Mouse (Mus musculus): ENCODE measurements around the gene Dennd1a. TPM values are rescaled to one million over a fixed set of nuclear protein-coding genes. Genes with fewer than 3 reads are reported as not detected.

Gene Dennd1a
- total RNA-seq, 2 experiments from 2014 or later, result 71.8 to 85.8 TPM

DNA sequence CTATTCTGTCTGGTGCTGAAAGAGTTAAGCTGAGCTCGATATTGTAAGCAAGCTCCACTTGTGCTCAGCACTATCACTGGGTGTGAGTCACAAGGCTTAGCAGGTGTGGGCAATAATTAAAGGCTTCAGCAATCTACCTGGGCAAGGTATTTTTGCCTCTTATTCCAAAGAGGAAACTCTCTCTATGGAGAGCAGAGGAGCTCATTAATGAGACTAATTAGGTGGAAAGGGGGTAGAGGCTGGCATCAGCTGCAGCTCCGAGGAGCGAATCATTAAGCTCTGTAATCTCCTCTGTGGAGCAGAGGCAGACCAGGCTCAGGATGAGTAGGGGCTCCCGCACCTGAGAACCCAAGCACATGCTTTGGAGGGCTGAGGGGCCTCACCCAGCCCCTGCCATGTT is 407.5 kb downstream of the Dennd1a start:
- no peak for DNase-seq

DNA sequence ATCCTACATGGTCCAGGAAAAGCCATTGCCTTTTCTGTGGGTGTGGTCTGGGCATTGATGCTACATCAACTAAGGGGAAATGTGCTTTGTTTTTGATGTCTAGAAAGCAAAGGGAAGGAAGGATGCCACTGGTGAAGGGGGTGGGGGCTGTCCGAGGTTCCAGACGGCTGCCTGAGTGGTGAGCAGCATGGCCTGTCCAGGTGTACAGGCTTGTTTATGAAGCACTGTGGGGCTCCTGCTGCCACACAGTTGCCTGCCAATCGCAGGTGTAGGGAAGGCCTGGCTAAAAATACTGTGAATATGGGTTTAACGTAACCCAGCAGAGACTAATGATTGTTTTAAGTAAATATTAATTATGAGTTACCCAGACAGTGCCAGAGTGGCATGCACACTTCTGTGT is 414.4 kb downstream of the Dennd1a start:
- no peak for DNase-seq

DNA sequence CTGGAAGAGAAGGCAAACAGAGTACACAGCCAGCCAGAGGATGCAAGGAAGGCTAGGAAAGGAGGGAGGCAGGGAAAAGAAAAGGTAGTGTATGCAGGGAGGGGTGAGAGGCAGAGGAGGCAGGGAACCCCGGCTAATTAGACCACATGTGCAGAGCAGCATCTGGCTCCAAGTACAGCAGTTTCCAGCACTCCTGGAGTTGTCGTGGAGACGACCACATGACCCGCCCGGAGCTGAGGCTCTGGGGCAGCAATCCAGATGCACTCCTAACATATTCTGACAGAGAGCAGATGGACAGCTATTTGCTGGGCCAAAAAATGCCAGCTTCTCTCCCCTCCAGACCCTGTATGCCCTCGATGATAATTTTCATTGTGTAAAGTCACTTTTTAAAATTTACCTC is 417.6 kb downstream of the Dennd1a start:
- no peak for DNase-seq

DNA sequence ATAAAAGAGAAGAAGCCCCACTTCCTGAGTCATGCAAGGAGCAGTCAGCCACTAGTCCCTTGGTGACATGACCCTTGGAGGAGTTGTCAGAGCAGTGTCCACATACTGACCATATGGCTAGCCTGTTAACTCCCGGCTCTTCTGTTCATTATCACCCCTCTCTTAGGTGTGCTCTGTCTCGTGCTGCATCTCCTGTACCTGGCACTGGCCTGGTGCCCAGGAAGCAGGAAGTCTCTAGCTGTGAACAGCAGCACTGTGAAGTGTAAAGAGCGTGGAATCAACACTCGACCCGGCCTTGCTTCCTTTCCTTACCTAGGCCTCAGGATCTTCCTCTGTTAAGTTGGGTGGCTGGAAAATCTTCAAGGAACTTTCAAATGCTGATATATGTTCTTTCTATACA is 419.8 kb downstream of the Dennd1a start:
- no peak for DNase-seq

DNA sequence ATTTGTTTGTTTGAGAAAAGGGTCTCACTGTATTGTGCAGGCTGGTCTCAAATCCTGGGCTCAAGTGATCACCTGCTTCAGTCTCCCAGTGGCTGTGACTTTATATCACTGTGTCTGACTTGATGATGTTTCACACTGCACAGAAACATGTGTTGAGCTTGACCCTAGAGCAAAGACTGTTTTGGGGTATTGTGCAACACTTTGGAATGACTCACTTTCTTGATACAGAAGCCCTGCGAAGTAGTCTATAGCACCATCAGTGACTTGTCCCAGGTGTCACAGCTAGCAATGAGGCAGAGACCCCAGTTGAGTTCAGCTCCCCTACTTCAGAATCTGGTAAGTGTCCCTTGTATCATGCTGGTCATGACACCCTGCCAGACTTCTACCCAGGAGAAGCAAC is 429.7 kb downstream of the Dennd1a start:
- no peak for DNase-seq

DNA sequence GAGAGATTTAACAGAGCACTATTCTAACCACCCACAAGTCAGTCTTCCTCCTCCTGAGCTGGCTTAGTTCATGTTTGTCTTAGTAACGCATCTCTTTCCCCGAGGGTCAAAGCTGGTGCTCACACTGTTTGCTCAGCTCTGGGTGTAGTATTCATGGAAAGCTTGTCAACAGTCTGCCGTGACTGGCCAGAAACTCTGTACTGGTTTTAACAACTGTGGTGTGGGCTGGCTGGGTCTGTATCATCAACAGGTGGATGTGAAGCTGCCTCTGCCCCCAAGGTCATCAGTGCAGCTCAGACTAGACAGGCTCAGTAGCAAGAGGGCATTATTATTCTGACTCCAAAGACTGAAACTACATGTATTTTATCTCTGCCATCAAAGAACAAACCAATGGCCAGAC is 430.2 kb downstream of the Dennd1a start:
- no peak for DNase-seq

DNA sequence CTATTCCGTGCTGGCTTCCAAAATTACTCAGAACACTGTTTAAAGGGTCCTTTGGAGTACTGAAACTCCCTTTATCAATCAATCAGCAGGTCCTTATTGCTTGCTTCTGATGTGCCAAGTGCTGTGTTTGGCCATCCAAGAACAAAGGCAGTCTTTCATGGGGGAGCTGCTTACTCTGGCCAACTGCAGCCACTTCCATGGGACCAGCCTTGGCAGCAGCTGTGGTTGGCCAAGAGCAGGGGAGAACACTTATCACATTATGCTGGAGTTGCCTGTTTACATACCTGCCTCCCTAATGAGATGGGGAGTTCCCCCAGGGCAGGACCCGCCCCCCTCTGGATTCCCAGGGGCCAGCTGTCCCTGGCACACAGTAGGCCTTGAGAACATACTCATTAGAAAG is 432.0 kb downstream of the Dennd1a start:
- DNase-seq, result peak; percentile 31 to 37

DNA sequence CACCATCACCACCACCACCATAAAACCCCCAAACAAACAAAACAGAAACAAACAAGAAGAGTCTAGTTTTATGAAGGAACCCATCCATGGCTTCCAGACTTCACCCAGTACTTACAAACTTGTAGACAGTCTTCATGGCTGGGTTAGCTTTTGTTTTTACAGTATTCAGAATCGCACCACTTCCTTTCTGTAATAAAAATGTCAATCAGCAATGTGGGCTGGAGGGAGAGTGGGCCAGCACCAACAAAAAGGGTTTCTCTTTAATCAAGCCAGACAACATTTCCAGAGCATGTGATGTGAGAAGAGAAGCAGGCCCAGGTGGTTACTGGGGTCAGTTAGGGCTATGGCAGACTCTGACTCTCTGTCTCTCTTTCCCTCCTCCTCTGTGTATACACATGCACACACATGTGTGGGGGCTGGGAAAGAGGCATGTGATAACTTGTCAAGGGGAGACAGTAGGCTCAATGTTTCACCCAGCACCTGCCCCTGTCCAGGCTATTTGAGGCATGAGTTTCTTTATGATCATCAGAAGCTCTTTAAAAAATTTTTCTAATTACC is 433.2 kb downstream of the Dennd1a start:
- DNase-seq, result no peak

DNA sequence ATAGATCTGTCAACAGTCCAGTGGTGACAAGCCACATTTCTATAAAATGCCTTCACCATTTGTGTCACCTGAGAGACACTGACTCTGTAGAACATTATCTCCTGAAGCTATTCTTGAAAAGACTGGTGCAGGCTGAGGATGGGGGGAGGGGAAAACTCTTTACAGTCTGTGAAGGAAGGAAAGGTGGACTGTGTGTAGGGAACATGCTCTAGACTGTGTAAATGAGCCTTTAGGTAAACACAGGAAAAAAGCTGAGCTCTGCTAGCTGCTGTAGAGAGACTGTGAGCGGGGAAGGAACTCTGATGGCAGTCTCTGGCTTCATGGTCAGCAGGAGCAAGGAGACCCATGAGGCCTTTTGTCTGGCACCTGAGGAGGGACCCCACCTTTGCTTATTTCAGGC is 436.6 kb downstream of the Dennd1a start:
- DNase-seq, result no peak

DNA sequence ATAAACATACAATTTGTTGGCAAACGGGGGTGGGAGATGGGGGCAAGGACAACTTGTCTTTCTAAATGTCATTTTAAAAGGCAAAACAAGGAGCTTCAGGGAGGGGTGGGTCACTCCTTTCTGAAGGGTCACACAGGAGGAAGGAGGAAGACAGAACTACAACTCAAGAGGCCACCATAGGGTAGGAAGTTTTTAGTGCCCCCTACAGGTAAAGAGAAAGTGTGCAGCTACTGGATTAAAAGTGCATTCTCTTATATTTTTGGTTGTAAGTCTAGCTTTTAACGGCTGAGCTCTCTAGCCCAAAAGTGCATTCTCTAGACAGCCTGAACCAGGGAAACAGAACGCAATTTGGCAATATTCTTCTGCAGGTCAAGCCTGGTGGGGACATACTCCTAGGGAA is 437.8 kb downstream of the Dennd1a start:
- no peak for DNase-seq

DNA sequence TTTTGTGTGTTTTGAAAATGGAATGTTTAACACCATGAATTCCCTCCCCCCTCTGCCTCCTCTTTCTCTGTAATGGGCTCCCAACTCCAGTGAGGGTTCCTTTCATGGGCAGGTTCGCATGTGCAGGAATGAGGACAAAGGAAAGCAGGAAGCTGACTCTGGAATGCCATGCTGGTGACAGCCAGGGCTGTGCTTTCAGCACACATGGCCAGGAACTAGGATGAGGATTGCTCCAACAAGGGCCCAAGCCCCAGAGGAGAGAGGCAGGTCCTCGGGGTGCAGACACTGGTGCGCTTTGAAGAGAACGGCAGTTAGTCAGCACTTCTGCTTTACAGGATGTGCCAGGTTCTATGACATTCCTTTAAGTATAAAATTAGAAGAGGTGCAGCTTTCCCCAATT is 444.5 kb downstream of the Dennd1a start:
- no peak for DNase-seq

DNA sequence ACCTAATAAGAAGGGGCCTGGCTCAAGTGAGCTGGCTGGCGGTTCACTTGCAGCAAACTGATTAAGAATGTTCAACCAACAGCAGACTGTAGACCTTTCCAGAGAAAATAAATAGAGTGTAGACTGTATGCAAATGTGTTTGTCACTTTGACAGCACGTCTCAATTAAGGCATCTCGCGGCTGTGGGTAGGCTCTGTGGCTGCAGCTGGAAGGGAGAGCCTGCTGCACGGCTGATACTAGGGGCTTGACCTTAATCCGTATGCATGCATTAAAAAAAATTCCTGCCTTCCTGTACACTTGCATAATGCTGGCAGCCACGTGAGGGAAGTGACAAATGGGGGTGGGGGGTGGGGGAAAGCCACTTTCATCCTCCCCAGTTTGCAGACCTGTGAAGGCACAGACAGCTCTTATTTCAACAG is 445.0 kb downstream of the Dennd1a start:
- no peak for DNase-seq

DNA sequence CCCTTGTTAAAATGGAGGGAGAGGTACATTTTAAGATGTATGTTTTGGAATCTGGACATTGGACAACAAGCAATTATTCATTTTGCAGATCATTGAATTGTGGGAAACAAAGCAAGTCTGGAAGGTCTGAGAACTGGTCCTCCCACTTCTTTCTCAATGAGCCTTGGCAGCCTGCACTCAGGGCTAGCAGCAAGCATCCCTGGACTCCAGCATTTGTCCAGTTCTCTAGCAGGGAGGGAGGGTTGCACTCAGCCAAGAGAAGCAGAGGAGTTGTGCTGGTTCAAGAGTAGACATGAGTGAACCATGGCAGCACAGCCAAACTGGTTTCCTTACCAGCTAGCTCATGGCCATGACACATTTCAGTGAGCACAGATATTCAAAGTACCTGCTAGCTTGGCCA is 447.3 kb downstream of the Dennd1a start:
- DNase-seq, result no peak

DNA sequence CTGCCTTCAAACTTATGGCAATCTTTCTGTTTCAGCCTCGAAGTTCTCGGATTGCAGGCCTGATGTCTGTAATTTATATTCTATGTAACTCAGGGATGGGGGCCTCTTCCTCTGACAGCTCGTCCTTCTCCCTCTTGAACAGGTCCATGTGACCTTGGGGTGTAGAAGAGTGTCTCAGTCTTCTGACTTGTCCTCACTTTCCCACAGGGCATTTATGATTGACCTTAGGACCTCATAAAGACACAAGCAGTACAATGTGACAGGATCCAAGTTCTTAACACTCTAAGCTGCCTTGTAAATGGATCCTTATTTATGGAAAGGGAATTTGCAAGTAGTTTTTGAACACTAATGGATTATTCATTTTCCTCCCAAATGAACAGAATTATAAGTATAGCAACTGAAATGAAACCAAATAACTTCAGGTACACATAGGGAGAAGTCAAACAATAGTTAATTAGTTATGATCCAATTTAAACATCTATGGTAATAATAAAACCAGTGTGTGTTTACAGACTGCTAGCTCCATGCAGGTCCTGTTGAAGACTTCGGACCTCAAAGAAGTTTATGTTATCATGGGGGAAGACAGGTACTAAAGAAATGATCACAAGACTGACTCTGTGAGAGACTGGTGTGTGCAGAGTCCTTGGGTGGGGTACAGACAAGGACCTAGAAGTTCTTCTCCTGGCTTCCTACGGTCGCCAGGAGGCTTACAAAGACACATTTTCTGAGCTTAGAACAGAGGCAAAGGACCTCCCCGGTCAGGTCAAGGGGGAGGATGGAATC is 448.8 kb downstream of the Dennd1a start:
- DNase-seq, result no peak

DNA sequence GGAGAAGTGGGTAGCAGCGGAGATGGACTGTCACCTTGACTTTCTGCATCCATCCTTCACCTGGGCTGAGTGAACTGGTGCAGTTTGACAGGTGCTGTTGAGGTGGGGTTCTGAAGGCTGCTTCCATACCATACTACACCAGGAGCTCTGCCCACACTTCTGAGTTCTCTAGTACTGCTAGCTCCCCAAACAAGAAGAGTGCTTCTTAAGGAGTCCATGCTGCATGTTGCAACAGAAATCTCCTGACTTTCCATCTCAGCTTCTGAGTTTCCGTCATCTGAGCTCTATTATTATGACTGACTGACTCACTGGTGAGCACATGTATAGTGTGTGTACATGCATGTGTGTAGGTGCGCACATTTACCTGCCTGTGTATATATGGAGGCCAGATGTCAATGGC is 449.6 kb downstream of the Dennd1a start:
- no peak for DNase-seq

DNA sequence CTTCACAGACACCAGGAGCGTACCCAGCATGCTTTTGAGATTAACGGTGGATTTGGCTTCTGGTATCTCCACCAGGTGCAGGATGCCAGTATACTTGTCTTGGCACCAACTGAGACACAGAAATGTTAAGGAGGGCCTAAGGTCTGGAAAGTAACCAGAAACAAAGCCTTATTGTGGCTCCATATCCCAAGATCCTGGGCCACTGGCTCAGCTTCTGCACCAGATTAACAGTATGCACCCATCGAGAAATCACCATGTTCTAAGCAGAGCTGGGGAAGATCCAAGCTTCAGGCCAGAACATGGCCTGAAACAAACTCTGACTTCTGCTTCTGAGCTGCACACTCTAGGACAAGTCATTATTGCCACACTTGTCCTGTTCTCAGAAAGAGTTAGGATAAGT is 450.3 kb downstream of the Dennd1a start:
- DNase-seq, result no peak

DNA sequence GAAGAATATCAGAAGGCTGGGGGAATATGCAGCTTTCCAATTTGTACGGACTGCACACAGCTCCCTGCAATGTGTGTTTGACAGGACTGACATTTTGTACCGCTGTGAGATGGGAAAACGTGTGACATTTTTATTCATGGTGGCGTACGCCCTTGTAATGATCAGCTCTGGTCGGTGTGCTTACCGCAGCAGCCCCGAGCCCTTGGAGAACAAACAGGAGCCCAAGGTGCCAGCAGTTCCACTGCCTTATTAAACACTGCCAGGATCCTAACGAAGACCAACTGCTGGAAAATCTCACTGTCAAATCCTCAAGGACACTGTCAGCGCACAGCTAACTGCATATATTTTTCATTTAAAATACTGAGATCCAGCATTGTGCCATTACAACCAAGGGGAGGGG is 454.9 kb downstream of the Dennd1a start:
- no peak for DNase-seq

DNA sequence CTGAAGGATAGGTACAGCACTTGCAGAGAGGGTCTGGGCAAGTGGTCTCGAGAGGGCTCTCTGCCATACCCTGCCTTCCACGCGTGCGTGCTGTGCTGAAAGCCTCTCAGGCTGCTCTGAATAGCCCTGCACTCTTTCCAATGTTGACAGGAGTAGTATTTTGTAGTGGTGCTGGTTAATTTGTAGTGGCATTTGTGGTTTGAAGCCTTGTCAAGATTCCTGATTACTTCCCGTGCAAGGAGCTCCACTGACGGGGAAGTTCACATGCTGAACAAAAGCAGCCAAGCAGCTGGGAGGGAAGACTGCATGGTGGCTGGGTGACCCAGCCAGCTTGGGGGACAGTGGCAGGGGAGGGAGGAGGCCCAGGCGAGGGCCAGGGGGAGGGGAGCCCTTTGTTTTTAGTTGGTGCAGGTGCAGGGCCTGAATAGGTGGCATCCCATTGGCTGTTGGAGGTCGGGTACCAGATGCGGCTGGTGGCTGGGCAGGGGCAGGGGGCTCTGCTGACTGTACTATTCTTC is 457.4 kb downstream of the Dennd1a start:
- DNase-seq, result no peak

DNA sequence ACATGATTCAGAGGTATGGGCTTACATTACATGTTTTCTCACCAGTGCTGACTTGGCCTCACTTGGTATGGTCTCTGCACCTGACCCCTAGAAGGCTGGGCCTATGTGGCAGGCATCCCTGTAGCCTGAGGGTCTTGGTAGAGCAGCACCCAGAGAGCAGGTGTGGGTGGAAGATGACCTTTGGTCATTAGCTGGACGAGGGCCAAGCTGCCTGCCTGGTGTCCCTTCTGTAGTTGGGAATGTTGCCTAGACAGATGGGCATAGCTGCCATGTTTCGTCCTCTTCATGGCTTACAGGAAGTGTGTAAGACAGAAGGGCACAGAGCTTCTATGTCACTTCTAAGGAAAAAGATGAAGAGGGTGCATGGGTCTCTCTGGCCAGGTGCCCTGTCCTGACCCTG is 463.4 kb downstream of the Dennd1a start:
- DNase-seq, result no peak

DNA sequence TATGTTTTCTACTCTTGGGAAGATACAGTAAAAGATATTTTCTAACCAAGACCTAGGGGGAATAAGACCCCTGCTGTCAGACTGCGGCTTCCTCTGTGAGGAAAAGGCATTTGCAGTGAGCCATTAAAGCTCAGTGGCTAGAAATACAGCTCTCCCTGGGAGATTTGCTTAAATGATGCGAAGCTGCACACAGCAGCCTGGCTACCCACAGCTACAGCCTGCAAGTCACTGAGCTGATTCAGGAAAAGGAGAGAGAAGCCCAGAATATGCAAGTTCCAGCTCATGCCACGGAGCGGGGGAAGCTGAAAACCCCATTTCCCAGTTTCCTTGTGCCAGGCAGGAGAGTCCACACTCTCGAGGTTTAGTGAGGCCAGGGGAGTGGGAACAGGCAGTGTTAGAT is 465.1 kb downstream of the Dennd1a start:
- DNase-seq, result no peak

DNA sequence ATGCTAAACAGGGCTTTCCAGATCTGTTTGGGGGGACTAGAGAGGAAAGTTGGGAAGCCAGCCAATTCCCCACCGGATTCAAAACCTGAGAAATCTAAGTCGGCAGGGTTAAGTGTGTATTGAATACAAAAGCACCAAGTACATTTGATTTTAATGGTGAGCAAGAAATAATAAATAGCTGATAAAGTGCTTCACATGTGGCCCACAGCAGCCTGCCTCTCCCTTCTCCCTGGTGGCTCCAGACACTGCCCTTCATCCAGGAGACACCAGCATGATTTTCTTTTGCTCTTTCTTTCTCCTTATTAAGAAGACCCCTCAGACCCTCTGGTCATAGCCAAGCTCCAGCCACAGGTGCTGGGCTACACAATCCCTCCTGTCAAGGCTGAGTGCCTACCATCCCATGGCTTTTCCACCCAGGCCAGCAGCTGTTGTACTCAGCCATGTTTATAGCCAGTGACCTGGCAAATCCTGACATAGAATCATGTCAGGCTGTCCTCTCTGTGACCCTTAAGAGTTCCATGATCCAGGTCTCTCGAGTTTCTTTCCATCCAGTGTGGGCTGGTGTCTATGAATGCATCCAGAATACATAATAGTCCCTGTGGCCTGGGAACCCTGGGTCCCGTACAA is 467.6 kb downstream of the Dennd1a start:
- no peak for DNase-seq

DNA sequence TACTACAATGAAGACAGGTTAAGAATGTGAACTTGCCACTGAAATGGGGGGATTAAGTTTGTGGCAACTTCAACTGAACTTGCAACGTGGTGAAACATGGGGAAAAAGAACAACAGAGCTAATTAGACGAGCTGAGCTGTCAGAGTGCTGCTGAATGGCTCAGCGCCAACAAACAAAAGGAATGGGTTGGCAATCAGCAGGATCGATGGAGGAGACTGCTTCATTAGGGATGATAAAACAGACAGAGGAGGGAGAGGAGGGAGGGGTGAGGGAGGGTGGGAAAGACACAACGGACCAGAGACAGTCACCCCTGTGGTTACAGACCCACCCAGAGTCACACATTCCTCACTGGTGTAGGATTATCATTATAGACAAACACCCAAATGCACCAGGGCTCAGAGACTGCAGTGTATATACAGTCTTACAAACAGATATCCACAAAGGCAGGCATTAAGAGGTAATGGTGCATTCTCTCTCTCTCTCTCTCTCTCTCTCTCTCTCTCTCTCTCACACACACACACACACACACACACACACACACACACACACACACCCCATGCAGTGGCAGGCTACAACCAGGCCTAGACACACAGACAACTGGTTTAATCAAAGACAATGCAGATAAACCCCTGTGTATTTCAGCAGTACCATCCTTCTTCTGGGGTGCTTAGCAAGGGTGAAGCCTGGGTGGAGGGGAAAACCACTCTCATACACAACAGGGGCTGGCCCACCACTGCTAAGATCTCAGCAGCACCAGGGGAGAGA is 468.2 kb downstream of the Dennd1a start:
- peak; percentile 42 to 49 for DNase-seq

DNA sequence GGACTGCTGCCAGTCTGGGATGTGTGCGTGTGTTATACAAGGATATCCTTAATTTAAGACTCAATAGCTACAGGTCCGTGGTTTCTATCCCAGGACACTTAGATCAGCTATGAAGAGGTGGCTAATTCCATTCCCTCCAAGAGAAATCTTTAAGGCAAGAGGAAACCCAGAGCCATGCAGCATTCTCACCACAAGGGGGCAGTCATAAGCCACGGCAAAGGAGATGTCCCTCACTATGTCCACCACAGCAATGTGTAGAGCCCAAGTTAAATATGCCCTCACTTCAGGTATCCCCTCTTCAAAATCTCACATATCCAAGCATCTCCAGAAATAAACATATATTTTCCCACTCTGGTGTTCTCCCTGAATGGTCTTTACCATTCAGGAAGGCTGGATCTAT is 471.5 kb downstream of the Dennd1a start:
- peak; percentile 68 to 76 for DNase-seq

Measured in layer of hippocampus, postnatal 36 days (tissue).